Mouse (Mus musculus) C3H10T1/2 (cell line): ENCODE results near the gene Htatsf1. TPM values are rescaled to one million over a fixed set of nuclear protein-coding genes. Genes with fewer than 3 reads are reported as not detected.

Source experiments
- polyA plus RNA-seq, 2 experiments: library from polyadenylated mRNA; unstranded; fragments of >200 nt; fragmentation: generic; extraction: Trizol; gene quantifications; one replicate each; pipeline ENCODE4 v1.2.1; 2012; ENCODE audit warnings: missing spikeins in 2 of 2

The Htatsf1 gene
- 10 to 100 TPM in 1 of 2 experiments, 1 to 10 TPM in 1; 3.8 to 14.3 TPM for polyA plus RNA-seq

DNA sequence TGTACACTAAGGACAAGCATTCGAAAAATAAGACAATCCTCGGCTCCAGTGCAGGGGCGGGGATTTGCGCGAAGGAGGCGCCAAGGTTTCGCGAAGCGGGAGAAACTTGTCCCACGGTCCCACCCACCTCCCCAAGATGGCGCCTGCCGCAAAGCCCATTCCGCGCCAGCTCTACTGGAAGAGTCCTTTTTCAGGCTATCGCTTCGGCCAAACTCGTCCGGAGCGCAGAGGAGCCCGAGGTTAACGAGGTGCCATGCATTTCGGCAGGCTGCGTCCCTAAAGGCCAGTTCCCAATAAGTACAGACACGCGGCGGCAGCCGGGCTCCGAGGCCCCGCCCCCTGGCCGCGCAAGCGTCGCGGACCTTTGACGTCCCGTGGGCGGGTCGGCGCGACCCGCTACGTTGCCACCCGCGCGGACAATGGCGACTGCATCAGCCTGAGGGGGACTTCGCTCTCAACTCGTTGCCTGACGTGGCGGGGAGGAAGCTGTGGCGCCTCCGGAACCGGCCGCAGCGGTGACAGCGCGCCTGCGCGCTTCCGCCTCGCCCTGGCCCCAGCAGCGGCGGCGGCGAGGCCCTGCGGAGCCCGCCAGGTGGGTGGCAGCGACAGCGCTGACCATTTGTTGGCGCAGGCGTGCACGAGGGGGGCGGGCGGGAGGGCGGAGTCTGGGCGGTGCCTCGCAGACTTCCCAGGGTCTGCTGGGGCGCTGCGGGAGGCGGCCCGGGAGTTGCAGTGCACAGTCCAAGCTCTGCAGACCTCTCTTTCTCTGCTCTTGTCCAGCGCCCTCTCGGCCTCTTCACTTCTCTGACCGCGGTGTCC is at the start of gene Htatsf1:
TSS of gene Htatsf1 (plus strand) at position 410 of the 819 bp plus-strand sequence.

DNA sequence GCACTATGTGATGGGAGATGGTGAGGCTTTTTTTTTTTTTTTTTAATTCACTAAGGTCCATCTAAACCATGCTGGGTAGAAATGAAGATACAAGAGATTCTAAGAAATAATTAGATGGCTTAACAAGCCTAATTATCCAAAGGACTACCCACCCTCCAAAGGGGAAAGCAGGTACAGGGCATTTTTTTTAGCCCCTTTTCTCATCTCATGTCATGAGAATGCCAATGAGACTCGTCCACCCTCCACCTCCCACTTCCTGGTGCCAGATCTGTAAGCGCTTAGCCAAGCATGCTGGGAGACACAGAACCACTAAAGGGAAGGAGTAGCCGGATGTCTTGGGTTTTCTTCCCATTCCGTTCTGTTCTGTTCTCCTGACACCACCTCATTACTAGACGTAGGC is 10.6 kb upstream of the Htatsf1 start, which contains the start of gene Brs3:
TSS of gene Brs3 (plus strand) at position 301 of the 400 bp plus-strand sequence.

DNA sequence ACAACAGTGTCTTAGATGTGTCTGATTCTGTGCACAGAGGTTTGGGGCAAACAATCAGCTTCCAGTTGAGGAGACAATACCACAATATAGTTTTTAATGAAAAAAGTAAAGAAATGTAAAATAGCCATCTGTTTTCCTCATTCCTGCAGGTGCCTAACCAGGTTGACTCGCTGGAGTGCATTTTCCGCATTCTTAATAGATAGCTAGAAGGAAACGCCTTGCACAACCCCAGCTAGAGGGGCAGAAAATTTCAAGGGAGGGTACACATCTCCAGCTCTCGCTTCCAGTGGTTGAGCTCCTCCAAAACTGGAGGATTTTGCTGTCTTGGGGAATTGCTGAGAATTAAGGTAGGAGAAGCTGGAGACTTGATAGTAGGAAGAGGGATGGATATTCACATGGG is 34.4 kb downstream of the Htatsf1 start, which contains the start of gene Vgll1:
TSS of gene Vgll1 (plus strand) at position 301 of the 400 bp plus-strand sequence.

Other genes starting within 250 kb of the Htatsf1 start
- gene Map7d3, start 231.3 kb upstream of the Htatsf1 start, polyA plus RNA-seq = not detected
- gene Adgrg4, start 183.4 kb upstream of the Htatsf1 start, polyA plus RNA-seq = not detected
- not detected for gene Brs3, start 10.5 kb upstream of the Htatsf1 start, polyA plus RNA-seq
- not detected for gene Vgll1, start 34.5 kb downstream of the Htatsf1 start, polyA plus RNA-seq
- gene Cd40lg, start 158.6 kb downstream of the Htatsf1 start, polyA plus RNA-seq = not detected